Mouse (Mus musculus) heart, adult 2 months (tissue): ENCODE measurements at regions not wholly inside any gene's neighbourhood (a gene's known extent, or its start where the extent isn't known, plus 50 kb on each side); places are given as distances from the start of the nearest gene placed in this dataset.

Source experiments
- DNase-seq, 2 experiments: peaks; one replicate each; pipeline ENCODE4 v3.0.0; 2021
- H3K27ac ChIP-seq: fragments of 200-600 bp; 2 replicates; pipeline ENCODE4 v1.8.1; 2022
- H3K27me3 ChIP-seq: fragments of 200-500 bp; 2 replicates; pipeline ENCODE4 v1.6.1; 2012; ENCODE audit warnings: mild to moderate bottlenecking, low read length, inconsistent platforms, mixed read lengths; ENCODE audit not compliant: control insufficient read depth, insufficient read depth
- H3K36me3 ChIP-seq: fragments of 200-500 bp; 2 replicates; pipeline ENCODE4 v1.6.1; 2012; ENCODE audit warnings: low read length, inconsistent platforms; ENCODE audit not compliant: control insufficient read depth, insufficient read depth
- H3K4me1 ChIP-seq: fragments of 200-500 bp; 2 replicates; pipeline ENCODE4 v1.6.1; 2011; ENCODE audit warnings: low read length; ENCODE audit not compliant: control insufficient read depth, insufficient read depth
- H3K4me3 ChIP-seq: fragments of 200-600 bp; 2 replicates; pipeline ENCODE4 v1.8.1; 2022
- H3K79me2 ChIP-seq: fragments of 200-500 bp; replicated peaks from 2 replicates; pipeline ENCODE4 v1.6.1; 2012; ENCODE audit warnings: mild to moderate bottlenecking, inconsistent platforms, low read length, moderate library complexity, mixed read lengths; ENCODE audit not compliant: control insufficient read depth, insufficient read depth
- H3K9ac ChIP-seq: fragments of 200-500 bp; 2 replicates; pipeline ENCODE4 v1.6.1; 2012; ENCODE audit warnings: low read depth, mild to moderate bottlenecking, control low read depth, inconsistent platforms, low read length, mixed read lengths
- CTCF ChIP-seq: fragments of 200-600 bp; IDR thresholded peaks from 2 replicates; pipeline ENCODE4 v1.8.1; 2022; ENCODE audit warnings: antibody characterized with exemption, mild to moderate bottlenecking, moderate library complexity
- EP300 ChIP-seq: fragments of 200-500 bp; IDR thresholded peaks from 2 replicates; pipeline ENCODE4 v1.6.1; 2011; ENCODE audit warnings: low read depth, low read length, control low read depth; ENCODE audit not compliant: insufficient read depth
- POLR2A ChIP-seq: fragments of 200-500 bp; IDR thresholded peaks from 2 replicates; pipeline ENCODE4 v1.6.1; 2011; ENCODE audit warnings: mild to moderate bottlenecking, low read depth, low read length, control low read depth; ENCODE audit not compliant: insufficient read depth
- WGBS: fragments of 180-500 bp; shearing (Covaris S2); methylation state at CpG from one replicate; pipeline ENCODE4 v1.1.7; 2018; 5-methylcytosine and 5-hydroxymethylcytosine counted together
- intact Hi-C: fragments of 180-260 bp; cut with DNase I; formaldehyde crosslinking; loops from one replicate; pipeline ENCODE4 v1.15.1; 2025

DNA sequence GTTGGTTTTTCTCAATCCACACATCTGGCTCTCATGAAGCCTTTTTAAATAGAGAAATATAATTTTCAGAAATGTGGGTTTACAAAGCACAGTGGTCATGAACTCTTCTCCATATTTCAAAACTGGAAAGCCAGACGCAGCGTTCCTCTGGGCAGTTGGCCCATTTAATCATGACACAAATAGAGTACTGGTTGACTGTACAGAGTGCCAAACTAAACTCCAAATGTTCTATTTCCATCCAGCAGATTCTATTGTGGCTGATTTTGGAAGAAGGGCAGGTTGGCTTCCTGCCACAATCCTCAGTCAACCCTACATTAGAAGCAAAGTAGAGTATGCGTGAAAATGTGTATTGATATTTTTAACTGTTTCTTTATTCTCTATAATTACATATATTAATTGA, 484.3 kb upstream of the Pcdh17 start:
- peak; percentile 34 to 61 for DNase-seq
- WGBS, result 24% methylated on average over 3 of the region's 3 CpGs
- H3K4me1 ChIP-seq, result no peaks in the 10 kb centered on the region
- no peak overlapping the region for H3K9ac ChIP-seq
- no peaks in the 10 kb centered on the region for H3K36me3 ChIP-seq
- H3K4me3 ChIP-seq, result no peak overlapping the region
- H3K27me3 ChIP-seq, result no peaks in the 10 kb centered on the region
- TF ChIP-seq CTCF, result no peak
- peak overlapping the region; percentile 47 for H3K27ac ChIP-seq
- intact Hi-C loops, result no loop called here
- no peaks in the 10 kb centered on the region for H3K79me2 ChIP-seq

DNA sequence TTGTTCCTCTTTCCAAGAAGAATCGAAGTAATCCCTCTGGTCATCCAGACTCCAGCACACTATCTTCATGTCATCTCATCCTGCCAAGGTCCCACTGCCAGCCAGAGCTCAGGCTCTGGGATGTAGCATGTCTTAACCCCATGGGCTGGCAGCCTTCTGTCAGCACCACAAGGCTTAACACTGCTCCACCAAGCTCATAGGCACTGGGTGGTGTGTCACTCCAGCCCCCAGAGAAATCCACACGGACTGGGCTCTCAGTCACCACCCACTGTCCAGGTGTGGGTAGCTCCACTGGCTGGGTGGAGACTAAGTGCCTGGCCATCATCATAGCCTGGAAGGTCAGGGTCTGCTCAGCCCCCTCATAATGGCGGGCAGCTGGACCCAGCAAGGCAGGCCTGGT, 459.8 kb upstream of the Pcdh17 start:
- no peaks in the 10 kb centered on the region for H3K4me1 ChIP-seq
- H3K79me2 ChIP-seq, result no peaks in the 10 kb centered on the region
- H3K27me3 ChIP-seq, result no peaks in the 10 kb centered on the region
- no peak for TF ChIP-seq CTCF
- TF ChIP-seq EP300, result no peak
- no peak for TF ChIP-seq POLR2A
- H3K27ac ChIP-seq, result no peak overlapping the region
- H3K4me3 ChIP-seq, result no peak overlapping the region
- intact Hi-C loops, result no loop called here
- DNase-seq, result no peak
- no peak overlapping the region for H3K9ac ChIP-seq
- WGBS, result 71% methylated on average over 3 of the region's 3 CpGs
- no peaks in the 10 kb centered on the region for H3K36me3 ChIP-seq
